Mouse (Mus musculus): ENCODE measurements around the gene Sema4f. TPM values are rescaled to one million over a fixed set of nuclear protein-coding genes. Genes with fewer than 3 reads are reported as not detected.
A peak's percentile ranks its signal among the peaks of the same experiment; 100 is the strongest.

Sema4f gene
- polyA plus RNA-seq, 1 experiment from 2014 or later = 0.30 TPM

DNA sequence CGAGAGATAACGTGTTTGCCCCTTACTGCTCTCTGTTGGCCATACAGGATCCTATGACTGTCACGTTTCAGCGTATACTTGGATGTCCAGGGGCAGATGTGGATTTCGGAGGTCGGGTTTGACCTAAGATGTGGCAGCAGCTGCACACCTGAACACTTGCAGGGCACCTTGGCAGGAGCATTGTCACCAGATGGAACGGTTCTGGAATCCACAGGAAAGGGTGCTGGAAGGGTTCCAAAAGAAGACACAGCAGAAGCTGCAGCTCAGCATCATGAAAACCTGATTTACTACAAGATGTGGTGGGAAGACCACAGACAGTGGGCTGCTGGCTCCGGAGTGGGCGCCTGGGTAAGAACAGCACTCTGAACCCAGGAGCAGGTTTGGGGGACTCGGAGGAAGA is 13.5 kb downstream of the Sema4f start:
- Histone ChIP-seq H3K36me3 (no peaks in the 10 kb centered on the region), H3K4me1 (no peaks in the 10 kb centered on the region), H3K4me3 (no peak overlapping the region), H3K27me3 (ENCODE audit: insufficient read depth, poor library complexity, severe bottlenecking) (peaks cover 26% of the 10 kb centered on the region), H3K27ac (no peak overlapping the region), H3K9me3 (no peaks in the 10 kb centered on the region)
- 74% methylated on average over 10 of the region's 10 CpGs for WGBS
- DNase-seq (ENCODE audit: low spot score) = no peak

DNA sequence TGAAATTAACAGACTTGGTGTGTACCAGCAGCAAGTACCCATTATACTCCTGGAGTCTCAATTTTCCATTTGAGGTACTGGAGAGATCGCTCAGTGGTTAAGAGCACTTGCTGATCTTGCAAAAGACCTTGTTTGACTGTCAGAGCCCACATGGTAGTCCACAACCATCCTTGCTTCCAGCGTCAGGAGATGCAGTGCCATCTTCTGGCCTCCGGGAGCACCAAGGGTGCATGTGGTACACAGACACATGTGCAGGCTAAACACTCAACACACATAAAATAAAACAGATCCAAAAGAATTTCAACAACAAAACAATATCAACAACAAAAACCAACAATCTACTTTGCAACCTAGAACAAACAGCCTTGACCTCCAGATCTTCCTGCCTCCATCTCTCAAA is 14.6 kb downstream of the Sema4f start:
- Histone ChIP-seq H3K36me3 (no peaks in the 10 kb centered on the region), H3K27ac (no peak overlapping the region), H3K4me1 (no peaks in the 10 kb centered on the region), H3K9me3 (no peaks in the 10 kb centered on the region), H3K4me3 (no peak overlapping the region), H3K27me3 (ENCODE audit: insufficient read depth, poor library complexity, severe bottlenecking) (peaks cover 24% of the 10 kb centered on the region)
- 44% methylated on average over 3 of the region's 3 CpGs for WGBS
- no peak for DNase-seq (ENCODE audit: low spot score)

GRCm38 (mm10) chr6:82921426-82922224 is 17.9 kb downstream of the Sema4f start:
- no peak for DNase-seq (ENCODE audit: low spot score)
- H3K4me1 ChIP-seq = no peaks in the 10 kb centered on the region
- no peaks in the 10 kb centered on the region for H3K9me3 ChIP-seq
- H3K36me3 ChIP-seq = no peaks in the 10 kb centered on the region
- no peak overlapping the region for H3K27ac ChIP-seq
- H3K27me3 ChIP-seq (ENCODE audit: insufficient read depth, poor library complexity, severe bottlenecking) = peaks cover 50% of the 10 kb centered on the region
- no peak overlapping the region for H3K4me3 ChIP-seq
- WGBS = 72% methylated on average over 9 of the region's 9 CpGs

DNA sequence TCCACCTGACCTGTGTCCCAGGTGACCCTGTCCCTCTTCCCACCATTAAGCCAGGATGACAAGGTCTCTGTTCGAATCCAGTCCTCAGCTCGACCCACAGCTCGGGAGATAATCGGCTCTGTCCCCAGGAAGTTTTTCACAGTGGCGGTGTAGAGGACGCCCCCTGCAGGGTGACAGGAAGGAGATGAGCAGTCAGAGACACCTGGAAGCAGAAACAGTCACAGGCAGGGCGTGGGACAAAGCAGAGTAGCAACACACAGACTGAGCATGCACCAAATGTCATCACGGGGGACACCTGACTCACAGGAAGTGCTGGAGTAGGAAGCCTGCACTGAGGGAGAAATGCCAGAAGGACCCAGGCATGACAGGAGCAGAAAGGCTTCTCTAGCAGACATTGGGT is 20.0 kb downstream of the Sema4f start:
- Histone ChIP-seq H3K27me3 (ENCODE audit: insufficient read depth, poor library complexity, severe bottlenecking) (peaks cover 41% of the 10 kb centered on the region), H3K4me1 (no peaks in the 10 kb centered on the region), H3K4me3 (no peak overlapping the region), H3K36me3 (no peaks in the 10 kb centered on the region), H3K27ac (no peak overlapping the region), H3K9me3 (no peaks in the 10 kb centered on the region)
- DNase-seq (ENCODE audit: low spot score) = no peak
- WGBS = 43% methylated on average over 8 of the region's 8 CpGs

DNA sequence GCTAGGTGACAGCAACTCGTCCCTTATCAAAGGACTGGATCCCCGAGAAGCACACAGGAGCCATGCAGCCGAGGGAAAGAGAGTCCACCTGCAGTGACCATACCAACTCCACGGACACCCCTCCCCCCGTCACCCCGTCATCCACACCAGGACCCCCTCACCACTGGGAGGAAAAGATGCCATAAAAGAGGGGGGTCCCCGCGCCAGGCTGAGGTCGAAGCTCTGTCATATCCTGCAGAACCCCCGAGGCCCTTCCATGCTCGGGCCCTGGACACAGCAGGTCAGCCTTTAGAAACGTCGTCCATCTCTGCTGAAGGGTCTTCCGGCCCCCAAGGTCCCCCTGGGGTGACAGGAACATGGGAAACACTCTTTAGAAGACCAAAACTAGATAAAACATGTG is 21.2 kb downstream of the Sema4f start:
- Histone ChIP-seq H3K9me3 (no peaks in the 10 kb centered on the region), H3K4me1 (peaks cover 4% of the 10 kb centered on the region; the same call in 1 of the 2 replicates), H3K4me3 (no peak overlapping the region), H3K27me3 (ENCODE audit: insufficient read depth, poor library complexity, severe bottlenecking) (peaks cover 41% of the 10 kb centered on the region), H3K36me3 (no peaks in the 10 kb centered on the region), H3K27ac (no peak overlapping the region)
- 75% methylated on average over 14 of the region's 14 CpGs for WGBS
- no peak for DNase-seq (ENCODE audit: low spot score)

- Histone ChIP-seq H3K27ac (no peak overlapping the region), H3K36me3 (no peaks in the 10 kb centered on the region), H3K9me3 (no peaks in the 10 kb centered on the region), H3K4me3 (no peak overlapping the region), H3K4me1 (peaks cover 4% of the 10 kb centered on the region; the same call in 1 of the 2 replicates), H3K27me3 (ENCODE audit: insufficient read depth, poor library complexity, severe bottlenecking) (peaks cover 41% of the 10 kb centered on the region)
- 20% methylated on average over 8 of the region's 8 CpGs for WGBS
- DNase-seq (ENCODE audit: low spot score) = peak; percentile 79
Observed at GRCm38 (mm10) chr6:82917778-82918129, 21.8 kb downstream of the Sema4f start.

DNA sequence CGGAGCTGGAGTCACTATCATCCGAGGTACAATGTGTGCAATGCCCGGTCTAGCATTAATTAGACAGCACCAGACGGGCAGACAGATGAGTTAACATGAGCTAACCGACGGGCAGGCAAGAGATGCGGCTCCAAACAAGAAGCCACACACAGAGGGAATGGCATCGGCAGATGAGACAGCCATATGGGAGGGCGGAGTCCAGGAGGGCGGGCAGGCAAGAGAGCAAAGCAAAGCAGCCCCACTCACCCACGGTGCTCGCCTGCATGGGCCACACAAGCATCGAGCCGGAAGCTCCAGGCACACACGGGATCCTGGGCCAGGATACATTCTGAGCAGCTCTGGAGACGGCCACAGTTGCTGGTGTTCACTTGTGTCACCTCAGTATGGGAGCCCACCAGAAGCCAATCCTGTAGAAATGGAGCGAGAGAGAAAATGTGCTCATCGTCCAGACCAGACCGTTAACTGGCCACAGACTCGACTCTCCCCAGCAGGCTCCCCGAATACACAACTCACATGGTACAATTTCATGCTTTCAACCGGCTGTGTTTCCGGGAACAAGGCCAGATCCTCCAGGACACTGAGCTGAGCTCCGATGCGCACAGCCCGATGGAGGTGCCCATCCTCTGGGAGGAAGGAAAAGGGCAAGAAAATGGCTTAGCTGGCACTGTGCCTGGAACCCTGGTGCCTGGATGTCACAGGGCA is 22.3 kb downstream of the Sema4f start:
- 70% methylated on average over 26 of the region's 26 CpGs for WGBS

GRCm38 (mm10) chr6:82916459-82916858 is 23.1 kb downstream of the Sema4f start:
- H3K4me3 ChIP-seq = no peak overlapping the region
- no peak for DNase-seq (ENCODE audit: low spot score)
- peaks cover 32% of the 10 kb centered on the region for H3K27me3 ChIP-seq (ENCODE audit: insufficient read depth, poor library complexity, severe bottlenecking)
- WGBS = 77% methylated on average over 4 of the region's 4 CpGs
- no peak overlapping the region for H3K27ac ChIP-seq
- no peaks in the 10 kb centered on the region for H3K36me3 ChIP-seq
- H3K4me1 ChIP-seq = peaks cover 4% of the 10 kb centered on the region; the same call in 1 of the 2 replicates
- no peaks in the 10 kb centered on the region for H3K9me3 ChIP-seq

More for the DNA sequence above, 22.3 kb downstream of the Sema4f start:
- no peak for DNase-seq (ENCODE audit: low spot score)
- no peak overlapping the region for H3K27ac ChIP-seq
- peaks cover 4% of the 10 kb centered on the region; the same call in 1 of the 2 replicates for H3K4me1 ChIP-seq
- no peaks in the 10 kb centered on the region for H3K36me3 ChIP-seq
- H3K9me3 ChIP-seq = no peaks in the 10 kb centered on the region
- H3K27me3 ChIP-seq (ENCODE audit: insufficient read depth, poor library complexity, severe bottlenecking) = peaks cover 36% of the 10 kb centered on the region
- H3K4me3 ChIP-seq = no peak overlapping the region

GRCm38 (mm10) chr6:82915889-82916288 is 23.7 kb downstream of the Sema4f start:
- Histone ChIP-seq H3K4me1 (peaks cover 4% of the 10 kb centered on the region; the same call in 1 of the 2 replicates), H3K36me3 (no peaks in the 10 kb centered on the region), H3K9me3 (no peaks in the 10 kb centered on the region), H3K4me3 (no peak overlapping the region), H3K27me3 (ENCODE audit: insufficient read depth, poor library complexity, severe bottlenecking) (peaks cover 32% of the 10 kb centered on the region), H3K27ac (no peak overlapping the region)
- DNase-seq (ENCODE audit: low spot score) = no peak
- WGBS = 33% methylated on average over 3 of the region's 3 CpGs

GRCm38 (mm10) chr6:82913336-82914247 is 26.0 kb downstream of the Sema4f start:
- Histone ChIP-seq H3K9me3 (no peaks in the 10 kb centered on the region), H3K4me1 (peaks cover 4% of the 10 kb centered on the region; the same call in 1 of the 2 replicates), H3K36me3 (no peaks in the 10 kb centered on the region), H3K27me3 (ENCODE audit: insufficient read depth, poor library complexity, severe bottlenecking) (peaks cover 14% of the 10 kb centered on the region), H3K27ac (no peak overlapping the region), H3K4me3 (no peak overlapping the region)
- WGBS = 71% methylated on average over 28 of the region's 28 CpGs
- DNase-seq (ENCODE audit: low spot score) = no peak

- DNase-seq (ENCODE audit: low spot score) = no peak
- Histone ChIP-seq H3K27me3 (ENCODE audit: insufficient read depth, poor library complexity, severe bottlenecking) (no peaks in the 10 kb centered on the region; the same call in 1 of the 2 replicates), H3K36me3 (no peaks in the 10 kb centered on the region), H3K27ac (no peak overlapping the region), H3K9me3 (no peaks in the 10 kb centered on the region), H3K4me3 (no peak overlapping the region), H3K4me1 (peaks cover 4% of the 10 kb centered on the region; the same call in 1 of the 2 replicates)
- WGBS = 87% methylated on average over 5 of the region's 5 CpGs
Observed at GRCm38 (mm10) chr6:82911303-82911702, 28.3 kb downstream of the Sema4f start.

DNA sequence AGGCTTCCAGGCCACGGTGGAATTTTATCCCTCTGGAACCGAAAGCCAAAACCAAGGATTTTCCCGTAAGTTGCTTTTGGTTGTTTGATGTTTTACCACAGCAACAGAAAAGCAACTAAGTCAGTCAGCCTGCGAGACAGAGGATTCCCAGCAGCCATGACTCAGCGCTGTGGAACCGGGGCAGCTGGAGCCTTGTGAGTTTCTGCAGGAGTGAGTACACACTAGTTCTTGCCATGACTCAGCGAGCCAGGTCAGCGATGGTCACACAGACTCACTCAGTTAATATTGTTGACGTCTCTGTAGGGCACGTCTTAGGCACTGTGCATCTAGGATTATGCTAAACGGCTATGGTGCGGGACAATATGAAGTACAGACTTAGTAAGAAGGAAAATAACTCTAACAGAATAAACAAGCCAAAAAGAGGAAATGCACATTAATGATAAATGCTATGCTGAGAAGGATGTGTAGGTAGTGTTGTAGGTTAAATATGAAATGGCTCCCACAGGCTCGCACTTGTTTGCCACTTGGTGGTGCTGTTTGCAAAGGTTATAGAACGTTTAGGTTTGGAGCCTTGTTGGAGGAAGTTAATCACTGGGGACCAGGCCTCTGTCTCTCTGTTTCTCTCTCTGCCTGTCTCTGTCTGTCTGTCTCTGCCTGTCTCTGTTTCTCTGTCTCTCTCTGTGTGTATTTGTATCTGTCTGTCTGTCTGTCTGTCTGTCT is 30.3 kb downstream of the Sema4f start:
- Histone ChIP-seq H3K27me3 (ENCODE audit: insufficient read depth, poor library complexity, severe bottlenecking) (no peaks in the 10 kb centered on the region; the same call in 1 of the 2 replicates), H3K4me3 (no peak overlapping the region), H3K36me3 (no peaks in the 10 kb centered on the region), H3K27ac (no peak overlapping the region), H3K9me3 (no peaks in the 10 kb centered on the region), H3K4me1 (peaks cover 4% of the 10 kb centered on the region; the same call in 1 of the 2 replicates)
- no peak for DNase-seq (ENCODE audit: low spot score)
- WGBS = 60% methylated on average over 14 of the region's 14 CpGs

Data from heart, embryonic 10.5 days (tissue).